Mouse (Mus musculus): Measurements from ENCODE around the gene Idnk. TPM values are rescaled to one million over a fixed set of nuclear protein-coding genes. Genes with fewer than 3 reads are reported as not detected.

Gene Idnk
- 18.4 and 23.3 TPM in 2 replicates for total RNA-seq (2014; rRNA removed)
- 54.3 and 54.6 TPM in 2 replicates for polyA plus RNA-seq (2015; fragmentation: Nextera tagmentation; extraction: Ambion mirVana)

- WGBS: 0% methylated on average over 30 of the region's 30 CpGs
- ATAC-seq (ENCODE audit: low FRiP score) (peak; percentile 86), DNase-seq (ENCODE audit: low spot score) (peak; percentile 87)
- Histone ChIP-seq H3K36me3 (ENCODE audit: insufficient read depth, low read length) (peaks cover 11% of the 10 kb centered on the region), H3K4me1 (ENCODE audit: insufficient read depth, low read length) (no peaks in the 10 kb centered on the region; the same call in 1 of the 2 replicates), H3K4me3 (ENCODE audit: low read depth, low read length) (peak within 1 kb of the TSS; percentile 81), H3K9ac (replicated peaks; ENCODE audit: low read length, poor library complexity, severe bottlenecking) (peak within 1 kb of the TSS; percentile 79), H3K27me3 (ENCODE audit: insufficient read depth, low read length) (no peaks in the 10 kb centered on the region), H3K4me2 (ENCODE audit: low read depth, low read length, poor library complexity, severe bottlenecking) (peak within 1 kb of the TSS; percentile 95), H3K27ac (ENCODE audit: low read depth, low read length) (peak within 1 kb of the TSS; percentile 82), H3K9me3 (ENCODE audit: low read length) (no peaks in the 10 kb centered on the region)
- TF ChIP-seq CTCF (IDR thresholded peaks at IDR 0.05): peak; percentile 59
These were observed at the start of gene Idnk for GRCm38 (mm10) chr13:58157447-58158098. Gene Idnk (plus strand): TSS chr13:58157649.

GRCm38 (mm10) chr13:58111306-58111705 is 46.1 kb upstream of the Idnk start:
- Histone ChIP-seq H3K27ac (ENCODE audit: low read depth, low read length) (no peak overlapping the region), H3K9ac (replicated peaks; ENCODE audit: low read length, poor library complexity, severe bottlenecking) (no peak overlapping the region), H3K4me1 (ENCODE audit: insufficient read depth, low read length) (peaks cover 17% of the 10 kb centered on the region), H3K4me2 (ENCODE audit: low read depth, low read length, poor library complexity, severe bottlenecking) (peak overlapping the region; percentile 77), H3K9me3 (ENCODE audit: low read length) (no peaks in the 10 kb centered on the region), H3K36me3 (ENCODE audit: insufficient read depth, low read length) (no peaks in the 10 kb centered on the region), H3K4me3 (ENCODE audit: low read depth, low read length) (0 out of 2 replicates have a peak overlapping the region, but pooled peaks have one; percentile 58), H3K27me3 (ENCODE audit: insufficient read depth, low read length) (no peaks in the 10 kb centered on the region)
- ATAC-seq (ENCODE audit: low FRiP score): no peak
- TF ChIP-seq CTCF (IDR thresholded peaks at IDR 0.05): no peak
- WGBS: 92% methylated on average over 6 of the region's 6 CpGs
- DNase-seq (ENCODE audit: low spot score): no peak

GRCm38 (mm10) chr13:58112191-58112590 is 45.3 kb upstream of the Idnk start:
- peak overlapping the region; percentile 89 for H3K27ac ChIP-seq (ENCODE audit: low read depth, low read length)
- no peaks in the 10 kb centered on the region for H3K36me3 ChIP-seq (ENCODE audit: insufficient read depth, low read length)
- ATAC-seq (ENCODE audit: low FRiP score) (no peak), DNase-seq (ENCODE audit: low spot score) (no peak)
- H3K9ac ChIP-seq (replicated peaks; ENCODE audit: low read length, poor library complexity, severe bottlenecking): peak overlapping the region; percentile 68
- no peaks in the 10 kb centered on the region for H3K27me3 ChIP-seq (ENCODE audit: insufficient read depth, low read length)
- peak overlapping the region; percentile 77 for H3K4me2 ChIP-seq (ENCODE audit: low read depth, low read length, poor library complexity, severe bottlenecking)
- TF ChIP-seq CTCF (IDR thresholded peaks at IDR 0.05): no peak
- peaks cover 17% of the 10 kb centered on the region for H3K4me1 ChIP-seq (ENCODE audit: insufficient read depth, low read length)
- WGBS: 57% methylated on average over 10 of the region's 10 CpGs
- no peaks in the 10 kb centered on the region for H3K9me3 ChIP-seq (ENCODE audit: low read length)
- peak overlapping the region; percentile 58 for H3K4me3 ChIP-seq (ENCODE audit: low read depth, low read length)

- Histone ChIP-seq H3K9me3 (ENCODE audit: low read length) (no peaks in the 10 kb centered on the region), H3K27me3 (ENCODE audit: insufficient read depth, low read length) (no peaks in the 10 kb centered on the region), H3K4me1 (ENCODE audit: insufficient read depth, low read length) (peaks cover 17% of the 10 kb centered on the region), H3K36me3 (ENCODE audit: insufficient read depth, low read length) (no peaks in the 10 kb centered on the region), H3K9ac (replicated peaks; ENCODE audit: low read length, poor library complexity, severe bottlenecking) (peak overlapping the region; percentile 68), H3K4me2 (ENCODE audit: low read depth, low read length, poor library complexity, severe bottlenecking) (peak overlapping the region; percentile 77), H3K4me3 (ENCODE audit: low read depth, low read length) (peak overlapping the region; percentile 58), H3K27ac (ENCODE audit: low read depth, low read length) (peak overlapping the region; percentile 89)
- TF ChIP-seq CTCF (IDR thresholded peaks at IDR 0.05): no peak
- DNase-seq (ENCODE audit: low spot score) (no peak), ATAC-seq (ENCODE audit: low FRiP score) (no peak)
- WGBS: 13% methylated on average over 11 of the region's 11 CpGs
These were observed 44.8 kb upstream of the Idnk start for GRCm38 (mm10) chr13:58112601-58113041.

GRCm38 (mm10) chr13:58113061-58113900 is 44.2 kb upstream of the Idnk start, which contains the start of gene Klhl3:
Gene Klhl3 (minus strand): TSS chr13:58113592.
- peak; percentile 68 for TF ChIP-seq CTCF (IDR thresholded peaks at IDR 0.05)
- peak within 1 kb of the TSS; percentile 58 for H3K4me3 ChIP-seq (ENCODE audit: low read depth, low read length)

More at GRCm38 (mm10) chr13:58113061-58113900, 44.2 kb upstream of the Idnk start, which contains the start of gene Klhl3:
- ATAC-seq (ENCODE audit: low FRiP score): peak; percentile 90
- H3K4me2 ChIP-seq (ENCODE audit: low read depth, low read length, poor library complexity, severe bottlenecking): peak within 1 kb of the TSS; percentile 77
- H3K4me1 ChIP-seq (ENCODE audit: insufficient read depth, low read length): peaks cover 17% of the 10 kb centered on the region
- H3K27ac ChIP-seq (ENCODE audit: low read depth, low read length): peak within 1 kb of the TSS; percentile 89
- H3K9me3 ChIP-seq (ENCODE audit: low read length): no peaks in the 10 kb centered on the region
- 1% methylated on average over 34 of the region's 35 CpGs for WGBS
- H3K36me3 ChIP-seq (ENCODE audit: insufficient read depth, low read length): no peaks in the 10 kb centered on the region
- H3K9ac ChIP-seq (replicated peaks; ENCODE audit: low read length, poor library complexity, severe bottlenecking): peak within 1 kb of the TSS; percentile 68
- H3K27me3 ChIP-seq (ENCODE audit: insufficient read depth, low read length): no peaks in the 10 kb centered on the region
- DNase-seq (ENCODE audit: low spot score): peak; percentile 88
